In the genomic region with DNA sequence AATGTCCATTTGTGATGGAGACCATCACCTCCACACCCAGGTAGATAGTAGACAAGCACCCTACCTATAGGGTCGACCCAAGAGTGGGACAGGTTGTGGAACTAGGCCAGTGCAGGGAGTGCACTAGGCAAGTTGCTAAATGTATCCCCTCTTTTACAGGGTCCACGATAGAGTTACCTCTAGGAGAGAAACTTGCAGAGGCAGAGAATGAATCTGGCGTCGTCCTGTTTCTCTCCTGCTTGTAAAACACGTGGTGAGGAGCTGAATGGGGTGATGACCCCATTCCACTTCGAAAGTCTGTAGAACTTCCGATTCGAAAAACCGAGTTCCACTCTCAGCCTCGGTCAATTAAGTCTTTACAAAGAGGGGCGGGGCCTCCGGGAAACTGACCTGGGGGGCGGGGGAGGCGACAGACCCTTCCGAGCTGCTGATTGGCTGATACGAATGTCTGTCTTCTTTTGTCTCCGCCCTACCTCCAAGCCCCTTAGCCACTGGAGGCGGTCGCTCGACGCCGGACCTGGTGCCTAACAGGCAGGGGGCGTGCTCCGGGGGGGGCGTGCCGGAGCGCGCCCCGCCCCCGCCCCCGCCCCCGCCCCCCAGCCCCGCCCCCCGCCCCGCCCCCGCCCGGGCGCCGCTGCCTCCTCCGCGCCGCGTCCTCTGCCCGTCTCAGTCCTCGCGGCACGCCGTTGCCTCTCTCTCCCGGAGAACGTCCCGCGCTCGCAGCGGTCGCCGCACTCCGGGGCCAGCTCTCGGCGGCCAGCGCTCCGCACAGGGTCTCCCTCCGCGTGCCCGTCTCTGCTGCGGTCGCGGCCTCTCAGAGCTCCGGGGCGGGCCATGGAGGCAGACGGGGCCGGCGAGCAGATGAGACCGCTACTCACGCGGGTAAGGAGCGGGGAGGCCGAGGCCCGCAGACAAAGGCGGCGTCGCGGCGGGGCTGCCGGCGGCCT, we compare ENCODE assay signal across 8 mouse cellular contexts. TPM values are rescaled to one million over a fixed set of nuclear protein-coding genes. Genes with fewer than 3 reads are reported as not detected.
DNase-seq lines count a peak whose midpoint lies in the region; ATAC-seq lines count a peak whose summit lies in the region.

No protein-coding gene starts in this region.

- H3K36me3 ChIP-seq in hindbrain, embryonic 12.5 days: 0 out of 2 replicates have a peak, but pooled peaks cover 2% of the 10 kb centered on the region

- peak overlapping the region; percentile 96 for H3K9ac ChIP-seq in hindbrain, embryonic 12.5 days

- H3K9me3 ChIP-seq in hindbrain, embryonic 12.5 days (replicated peaks): no peaks in the 10 kb centered on the region

- peak overlapping the region; percentile 85 for H3K4me3 ChIP-seq in hindbrain, embryonic 12.5 days

- peak; percentile 96 for ATAC-seq in hindbrain, embryonic 12.5 days (ENCODE audit: low FRiP score)

- H3K27ac ChIP-seq in hindbrain, embryonic 12.5 days: peak overlapping the region; percentile 99

- no peaks in the 10 kb centered on the region for H3K27me3 ChIP-seq in hindbrain, embryonic 12.5 days

- peak; percentile 98 for DNase-seq in NIH3T3 (ENCODE audit: low read depth)
- peak; percentile 97 to 98 for DNase-seq in cerebellum, postnatal 10 days
- DNase-seq in frontal cortex, postnatal 10 days (ENCODE audit: low spot score in 2 of 2): peak; percentile 82 to 88
- DNase-seq in layer of hippocampus, postnatal 14 days (ENCODE audit: low spot score in 2 of 2): peak; percentile 87 to 95
- DNase-seq in lung, postnatal 14 days: peak; percentile 96
- DNase-seq in retina, adult 2 months (ENCODE audit: low read depth, low spot score): peak; percentile 97
- peak; percentile 89 to 90 for DNase-seq in thymus, postnatal 36 days

- WGBS in hindbrain, embryonic 12.5 days: under 1% methylated on average over 59 of the region's 85 CpGs

- peak overlapping the region; percentile 66 for H3K4me2 ChIP-seq in hindbrain, embryonic 12.5 days (replicated peaks)

- peaks cover 21% of the 10 kb centered on the region for H3K4me1 ChIP-seq in hindbrain, embryonic 12.5 days

RNA-seq across cellular contexts. Expression of a gene that starts 0.6 kb away (rescaled TPM):
- 39.9 and 40.8 TPM in 2 replicates for polyA plus RNA-seq in hindbrain, embryonic 12.5 days (2016; fragmentation: Nextera tagmentation; extraction: Ambion mirVana)
- 10 to 100 TPM; 42.1 to 51.6 TPM for total RNA-seq in layer of hippocampus, postnatal 14 days (2021)

Comparison
In these comparisons a context has a peak if more than half of its experiments do, and no peak if none do; other contexts are left out.
1. Peak in every context shown above with its lines: DNase-seq, ATAC-seq, H3K4me3 ChIP-seq and H3K27ac ChIP-seq.